28 mouse cellular contexts compared by ENCODE assay signal in genomic region chr4:73044356-73044755, GRCm38 (mm10).
DNase-seq lines count a peak whose midpoint lies in the region; ATAC-seq and TF ChIP-seq lines count a peak whose summit lies in the region.
"Had no signal": no experiment of that assay in that cellular context is flagged by ENCODE, and none has a peak within 500 bp of the region (broad histone marks: within the 10 kb centered on the region; RNA-seq: fewer than 3 reads in every experiment).

No protein-coding gene starts in this region.

- H3K4me1 ChIP-seq in kidney, adult 2 months (ENCODE audit: control insufficient read depth, insufficient read depth, low read length): no peaks in the 10 kb centered on the region
- peaks cover 5% of the 10 kb centered on the region; the same call in 1 of the 2 replicates for H3K4me1 ChIP-seq in kidney, embryonic 16.5 days (ENCODE audit: insufficient read depth, low read length)
- H3K4me1 ChIP-seq in kidney, postnatal 0 days (replicated peaks; ENCODE audit: insufficient read depth, low read length): no peaks in the 10 kb centered on the region
- H3K4me1 ChIP-seq in lung, embryonic 16.5 days (replicated peaks; ENCODE audit: control insufficient read depth, insufficient read depth, low read length): 0 out of 2 replicates have a peak, but pooled peaks cover 2% of the 10 kb centered on the region
- H3K4me1 ChIP-seq: embryonic facial prominence, embryonic 13.5 days; forebrain, embryonic 12.5 days; forebrain, embryonic 15.5 days; heart, embryonic 12.5 days; heart, embryonic 15.5 days; hindbrain, embryonic 10.5 days; hindbrain, embryonic 13.5 days had no signal

- DNase-seq in adrenal gland, adult 2 months: peak; percentile 9
- no peak for DNase-seq in adrenal gland, postnatal 36 days
- peak; percentile 15 for DNase-seq in kidney, adult 2 months
- peak; percentile 2 for DNase-seq in kidney, postnatal 0 days (ENCODE audit: low spot score)
- DNase-seq in kidney, postnatal 25 days: no peak
- no peak for DNase-seq in lung, postnatal 10 days
- DNase-seq: cerebellum, adult 11-12 months; cerebellum, adult 8-10 months; cerebellum, postnatal 10 days; cerebellum, postnatal 36 days; embryo, embryonic 11 days; gastrocnemius, postnatal 25 days; heart, adult 18-20 months; heart, postnatal 10 days; heart, postnatal 36 days had no signal

- no peak overlapping the region for H3K4me2 ChIP-seq in kidney, embryonic 16.5 days (replicated peaks; ENCODE audit: low read depth, low read length)
- H3K4me2 ChIP-seq in kidney, postnatal 0 days (ENCODE audit: low read length): no peak overlapping the region
- no peak overlapping the region for H3K4me2 ChIP-seq in lung, embryonic 16.5 days (ENCODE audit: low read depth, low read length)
- H3K4me2 ChIP-seq: embryonic facial prominence, embryonic 13.5 days; forebrain, embryonic 12.5 days; forebrain, embryonic 15.5 days; heart, embryonic 12.5 days; heart, embryonic 15.5 days; hindbrain, embryonic 13.5 days had no signal

- no peak overlapping the region for H3K27ac ChIP-seq in kidney, adult 2 months (ENCODE audit: insufficient read depth, low read depth, low read length)
- no peak overlapping the region for H3K27ac ChIP-seq in kidney, embryonic 16.5 days (ENCODE audit: low read length)
- no peak overlapping the region for H3K27ac ChIP-seq in kidney, postnatal 0 days
- H3K27ac ChIP-seq in lung, embryonic 16.5 days (ENCODE audit: low read length): no peak overlapping the region
- H3K27ac ChIP-seq: embryonic facial prominence, embryonic 10.5 days; embryonic facial prominence, embryonic 13.5 days; forebrain, embryonic 12.5 days; forebrain, embryonic 15.5 days; heart, embryonic 15.5 days; hindbrain, embryonic 10.5 days; hindbrain, embryonic 13.5 days had no signal

- no peak for TF ChIP-seq POLR2A in kidney, adult 2 months (IDR thresholded peaks at IDR 0.05; ENCODE audit: low read depth, low read length)

- WGBS in kidney, adult 2 months: 2% methylated on average over 2 of the region's 2 CpGs
- 6% methylated on average over 2 of the region's 2 CpGs for WGBS in kidney, embryonic 16.5 days
- 1% methylated on average over 2 of the region's 2 CpGs for WGBS in kidney, postnatal 0 days
- WGBS in lung, embryonic 16.5 days: 3% methylated on average over 2 of the region's 2 CpGs

- TF ChIP-seq CTCF in kidney, adult 2 months (conservative IDR thresholded peaks at IDR 0.05; ENCODE audit: insufficient read depth, insufficient read length, low read depth, low read length): no peak
- TF ChIP-seq CTCF in kidney, postnatal 0 days (IDR thresholded peaks at IDR 0.05; ENCODE audit: low read depth): no peak

- no peaks in the 10 kb centered on the region for H3K27me3 ChIP-seq in kidney, adult 2 months (replicated peaks; ENCODE audit: control insufficient read depth, insufficient read depth, low read length)
- H3K27me3 ChIP-seq in kidney, embryonic 16.5 days (ENCODE audit: insufficient read depth, low read length): no peaks in the 10 kb centered on the region
- no peaks in the 10 kb centered on the region for H3K27me3 ChIP-seq in kidney, postnatal 0 days (ENCODE audit: insufficient read depth, low read length)
- H3K27me3 ChIP-seq in lung, embryonic 16.5 days (ENCODE audit: control insufficient read depth, insufficient read depth, low read depth, low read length): no peaks in the 10 kb centered on the region
- H3K27me3 ChIP-seq: forebrain, embryonic 12.5 days; forebrain, embryonic 15.5 days; heart, embryonic 12.5 days; heart, embryonic 15.5 days had no signal

- no peak for ATAC-seq in kidney, embryonic 16.5 days (ENCODE audit: low FRiP score, low TSS enrichment)
- ATAC-seq in kidney, postnatal 0 days (replicated peaks; ENCODE audit: low FRiP score, low read depth): no peak
- 0 out of 2 replicates have a peak, but pooled peaks have one; percentile 5 for ATAC-seq in lung, embryonic 16.5 days (ENCODE audit: low read depth)
- ATAC-seq: activated CD4-positive, CD25-positive, alpha-beta regulatory T cell, adult 4 months; forebrain, embryonic 15.5 days; hindbrain, embryonic 16.5 days had no signal

- no peak overlapping the region for H3K4me3 ChIP-seq in kidney, adult 2 months (ENCODE audit: insufficient read depth, low read depth, low read length)
- H3K4me3 ChIP-seq in kidney, embryonic 16.5 days (ENCODE audit: low read length): no peak overlapping the region
- no peak overlapping the region for H3K4me3 ChIP-seq in kidney, postnatal 0 days (replicated peaks; ENCODE audit: low read depth, low read length)
- no peak overlapping the region for H3K4me3 ChIP-seq in lung, embryonic 16.5 days (ENCODE audit: low read length)
- H3K4me3 ChIP-seq: embryonic facial prominence, embryonic 10.5 days; embryonic facial prominence, embryonic 13.5 days; erythroblast, embryonic 14.5 days; forebrain, embryonic 12.5 days; forebrain, embryonic 15.5 days; heart, embryonic 12.5 days; heart, embryonic 15.5 days; hindbrain, embryonic 10.5 days; hindbrain, embryonic 13.5 days had no signal

- no peak overlapping the region for H3K9ac ChIP-seq in kidney, embryonic 16.5 days (replicated peaks; ENCODE audit: low read length)
- no peak overlapping the region for H3K9ac ChIP-seq in kidney, postnatal 0 days (ENCODE audit: low read depth, low read length)
- H3K9ac ChIP-seq in lung, embryonic 16.5 days (ENCODE audit: low read length): no peak overlapping the region
- H3K9ac ChIP-seq: embryonic facial prominence, embryonic 13.5 days; forebrain, embryonic 12.5 days; forebrain, embryonic 15.5 days; heart, embryonic 12.5 days; heart, embryonic 15.5 days; hindbrain, embryonic 13.5 days had no signal

- no peaks in the 10 kb centered on the region for H3K36me3 ChIP-seq in kidney, adult 2 months (ENCODE audit: control insufficient read depth, insufficient read depth, low read length)
- no peaks in the 10 kb centered on the region for H3K36me3 ChIP-seq in kidney, embryonic 16.5 days (ENCODE audit: insufficient read depth, low read length)
- H3K36me3 ChIP-seq in kidney, postnatal 0 days (ENCODE audit: insufficient read depth, low read length): no peaks in the 10 kb centered on the region
- no peaks in the 10 kb centered on the region for H3K36me3 ChIP-seq in lung, embryonic 16.5 days (ENCODE audit: control insufficient read depth, insufficient read depth, low read length)
- H3K36me3 ChIP-seq: embryonic facial prominence, embryonic 10.5 days; embryonic facial prominence, embryonic 13.5 days; forebrain, embryonic 12.5 days; forebrain, embryonic 15.5 days; heart, embryonic 12.5 days; heart, embryonic 15.5 days; hindbrain, embryonic 10.5 days; hindbrain, embryonic 13.5 days had no signal

- no peaks in the 10 kb centered on the region for H3K9me3 ChIP-seq in kidney, embryonic 16.5 days (ENCODE audit: low read length)
- H3K9me3 ChIP-seq in kidney, postnatal 0 days (replicated peaks; ENCODE audit: low read length): no peaks in the 10 kb centered on the region
- no peaks in the 10 kb centered on the region for H3K9me3 ChIP-seq in lung, embryonic 16.5 days (ENCODE audit: control insufficient read depth, low read length)
- H3K9me3 ChIP-seq: embryonic facial prominence, embryonic 10.5 days; embryonic facial prominence, embryonic 13.5 days; forebrain, embryonic 12.5 days; forebrain, embryonic 15.5 days; heart, embryonic 12.5 days; heart, embryonic 15.5 days; hindbrain, embryonic 10.5 days; hindbrain, embryonic 13.5 days had no signal

Comparison
In these comparisons a context has a peak if more than half of its experiments do, and no peak if none do; other contexts are left out.
1. DNase-seq: peak in adrenal gland, adult 2 months (single experiment), kidney, adult 2 months (single experiment) and kidney, postnatal 0 days (single experiment); none in adrenal gland, postnatal 36 days (0 of 2), kidney, postnatal 25 days (0 of 2) and lung, postnatal 10 days (single experiment).